Mouse (Mus musculus): ENCODE measurements at regions not wholly inside any gene's neighbourhood (a gene's known extent, or its start where the extent isn't known, plus 50 kb on each side); places are given as distances from the start of the nearest gene placed in this dataset.

DNA sequence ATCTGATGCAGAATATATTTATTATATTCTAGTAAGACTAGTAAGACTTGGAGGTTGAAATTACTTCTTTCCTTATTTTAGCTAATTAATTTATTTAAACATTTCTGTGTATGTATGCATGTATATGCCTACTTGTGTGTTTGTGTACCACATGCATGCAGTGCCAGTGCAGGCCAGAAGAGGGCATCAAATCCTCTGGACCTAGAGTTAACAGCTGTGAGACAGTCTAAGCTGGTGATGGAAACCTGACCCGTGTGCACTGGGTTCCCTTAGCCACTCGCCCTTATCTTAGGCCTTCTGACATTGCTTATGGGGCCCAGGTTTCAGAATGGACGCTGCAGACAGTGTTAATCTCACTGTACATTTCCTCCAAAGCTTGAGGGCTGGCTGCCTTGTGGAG lies 302.2 kb downstream of the Lyplal1 start:
- no peak for DNase-seq
- intact Hi-C loops (cut with DNase I; ENCODE audit: low total_unique reads) = no loop called here

DNA sequence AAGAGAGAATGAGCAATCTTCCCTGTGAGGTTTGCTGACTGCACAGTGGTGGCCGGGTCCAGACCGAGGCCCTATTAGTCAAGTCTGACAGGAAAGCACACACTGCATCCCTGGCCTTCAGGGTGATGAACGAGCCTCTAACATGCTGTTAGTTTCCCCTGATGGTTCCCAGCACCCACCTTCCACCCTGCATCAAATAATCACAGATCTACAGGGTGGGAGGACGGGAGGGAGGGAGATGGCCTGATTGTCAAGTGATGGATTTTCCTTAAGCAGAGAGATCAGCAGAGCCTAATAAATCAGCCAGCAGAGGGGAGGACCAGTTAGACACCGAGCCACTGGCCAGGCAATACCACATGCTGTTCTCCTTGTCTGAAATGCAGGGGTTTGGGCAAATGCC lies 298.1 kb downstream of the Lyplal1 start:
- no peak for DNase-seq

DNA sequence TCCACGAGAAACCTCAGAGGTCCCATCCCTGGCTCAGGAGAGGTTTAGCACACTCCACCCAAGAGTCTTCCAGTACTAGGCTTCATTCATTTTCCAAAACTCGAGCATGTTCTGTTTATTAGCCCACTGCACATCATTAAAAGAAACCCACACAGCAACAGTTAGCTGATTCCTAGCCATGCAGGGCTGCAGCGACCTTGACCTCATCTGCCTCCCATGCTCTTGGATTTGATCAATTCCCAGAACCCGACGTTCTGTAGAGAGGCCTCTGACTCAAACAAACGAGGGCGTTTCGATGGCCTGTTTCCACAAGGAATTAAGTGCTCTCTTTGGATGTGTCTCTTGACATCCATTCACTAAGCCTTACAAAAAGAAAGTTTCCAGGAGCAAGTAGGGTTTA lies 294.9 kb downstream of the Lyplal1 start:
- intact Hi-C loops (cut with DNase I; ENCODE audit: low total_unique reads) = no loop called here
- peak; percentile 54 for DNase-seq

More for the DNA sequence above, 298.1 kb downstream of the Lyplal1 start:
- intact Hi-C loops (cut with DNase I; ENCODE audit: low total_unique reads) = no loop called here

DNA sequence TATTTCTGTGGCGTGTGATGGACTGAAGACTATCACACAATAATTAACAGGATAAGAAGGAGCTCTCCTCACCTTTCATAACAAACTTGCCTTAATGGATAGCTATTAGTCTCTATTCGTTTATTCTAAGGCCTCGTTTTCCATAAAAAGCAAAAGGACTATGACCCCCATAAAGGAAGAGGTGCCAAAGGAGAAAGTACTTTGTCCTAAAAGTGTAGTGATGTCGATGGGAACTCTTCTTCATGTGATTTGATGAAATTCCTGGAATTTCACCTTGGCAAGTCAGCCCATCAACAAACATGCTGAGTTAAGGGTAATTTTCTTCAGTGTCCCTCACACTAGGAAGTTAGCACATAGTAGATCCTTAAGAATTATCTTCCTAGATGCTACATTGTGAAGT lies 293.9 kb downstream of the Lyplal1 start:
- intact Hi-C loops (cut with DNase I; ENCODE audit: low total_unique reads) = no loop called here
- DNase-seq = no peak

DNA sequence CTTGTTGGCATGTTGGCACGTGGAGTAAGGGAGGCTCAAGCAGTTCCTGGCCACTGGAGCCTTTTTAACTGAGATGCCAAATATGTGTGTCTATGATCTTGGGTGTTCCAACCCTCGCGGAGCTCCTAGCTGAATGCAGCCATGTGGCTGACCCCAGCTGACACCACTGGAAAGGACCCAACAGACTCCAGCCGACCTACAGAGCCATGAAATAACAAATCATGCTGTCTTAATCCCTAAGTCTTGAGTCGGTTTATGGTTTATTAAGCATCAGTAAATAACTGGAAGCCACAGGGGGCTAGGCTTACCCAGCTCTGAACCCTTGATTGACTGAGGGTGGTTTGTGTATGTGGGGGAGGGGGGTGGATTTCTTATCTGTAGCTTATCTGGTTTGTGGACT lies 293.2 kb downstream of the Lyplal1 start:
- peak; percentile 30 for DNase-seq
- intact Hi-C loops (cut with DNase I; ENCODE audit: low total_unique reads) = no loop called here

DNA sequence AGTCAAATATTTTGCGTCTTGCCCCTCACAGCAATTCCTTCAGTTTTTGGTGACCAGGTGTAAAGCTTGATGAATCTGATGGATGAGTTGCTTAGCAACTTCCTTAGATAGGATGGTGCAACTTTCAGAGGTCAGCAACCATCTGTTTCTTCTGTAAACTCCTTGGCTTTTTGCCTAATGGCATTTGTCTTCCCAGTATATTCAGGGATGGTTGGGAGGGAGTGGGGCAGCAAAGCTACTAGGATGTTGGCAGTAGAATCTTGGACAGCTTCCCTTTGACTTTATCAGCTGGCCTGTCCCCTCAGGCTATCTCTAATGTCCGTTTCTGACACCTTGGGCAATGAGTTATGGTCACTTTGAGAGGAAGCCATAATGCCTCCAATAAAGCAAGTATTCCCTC lies 289.1 kb downstream of the Lyplal1 start:
- no peak for DNase-seq
- intact Hi-C loops (cut with DNase I; ENCODE audit: low total_unique reads) = no loop called here

DNA sequence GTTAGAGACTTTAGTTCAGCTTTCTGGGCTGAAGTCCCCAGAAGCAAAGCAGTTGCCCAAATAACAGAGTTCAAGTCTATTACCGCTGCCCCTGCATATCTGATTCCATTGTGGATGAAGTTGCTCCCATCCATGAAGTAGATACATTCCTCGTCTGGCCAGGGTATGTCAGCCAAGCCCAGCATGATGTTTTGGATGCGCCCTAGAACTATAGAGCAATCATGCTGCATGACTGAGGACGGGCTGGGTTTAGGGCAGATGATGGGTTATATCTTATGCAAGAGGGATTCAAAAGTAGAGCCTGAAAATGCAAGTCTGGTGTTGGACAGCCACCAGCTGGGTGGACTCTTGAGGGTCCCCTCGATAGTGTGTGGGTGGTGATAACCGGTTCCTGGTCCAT lies 288.6 kb downstream of the Lyplal1 start:
- DNase-seq = no peak
- intact Hi-C loops (cut with DNase I; ENCODE audit: low total_unique reads) = no loop called here

DNA sequence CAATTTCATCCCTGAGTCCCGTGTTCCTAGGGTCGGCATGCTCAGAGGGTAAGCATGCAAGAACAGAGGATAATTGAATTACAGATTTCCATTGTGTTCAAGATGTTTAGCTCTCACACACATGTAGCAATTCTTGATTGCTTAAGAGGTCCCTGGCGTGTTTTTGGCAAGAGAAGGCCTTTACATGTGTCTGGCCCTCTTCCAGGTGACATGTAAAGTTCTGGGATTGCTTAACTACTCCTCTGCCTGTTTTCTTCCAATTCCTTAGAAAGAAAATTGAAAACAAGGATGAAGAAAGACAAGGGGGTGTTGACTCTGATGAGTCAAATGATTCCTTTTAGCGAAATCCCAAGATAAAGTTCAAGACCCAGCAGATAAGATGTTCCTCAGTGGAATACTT lies 285.1 kb downstream of the Lyplal1 start:
- DNase-seq = no peak
- intact Hi-C loops (cut with DNase I; ENCODE audit: low total_unique reads) = no loop called here

DNA sequence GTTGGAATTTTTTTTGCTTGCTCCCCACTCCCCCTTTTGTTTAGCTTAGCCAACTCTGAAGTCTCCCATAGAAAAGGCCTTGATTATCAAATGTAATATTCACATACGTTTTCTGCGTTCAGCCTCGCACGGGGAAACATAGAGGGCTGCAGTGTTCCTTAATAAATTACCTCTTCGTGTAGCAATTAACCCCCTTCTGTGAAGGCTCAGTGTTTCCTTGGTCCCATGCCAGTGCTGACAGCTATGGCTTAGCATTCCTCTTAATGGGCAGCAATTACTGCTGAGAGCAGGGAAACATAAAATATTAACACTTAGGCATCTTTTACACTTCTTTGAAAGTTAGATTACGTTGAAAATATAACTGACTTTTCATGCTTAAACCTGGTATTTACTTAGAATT lies 282.9 kb downstream of the Lyplal1 start:
- DNase-seq = no peak
- intact Hi-C loops (cut with DNase I; ENCODE audit: low total_unique reads) = no loop called here

DNA sequence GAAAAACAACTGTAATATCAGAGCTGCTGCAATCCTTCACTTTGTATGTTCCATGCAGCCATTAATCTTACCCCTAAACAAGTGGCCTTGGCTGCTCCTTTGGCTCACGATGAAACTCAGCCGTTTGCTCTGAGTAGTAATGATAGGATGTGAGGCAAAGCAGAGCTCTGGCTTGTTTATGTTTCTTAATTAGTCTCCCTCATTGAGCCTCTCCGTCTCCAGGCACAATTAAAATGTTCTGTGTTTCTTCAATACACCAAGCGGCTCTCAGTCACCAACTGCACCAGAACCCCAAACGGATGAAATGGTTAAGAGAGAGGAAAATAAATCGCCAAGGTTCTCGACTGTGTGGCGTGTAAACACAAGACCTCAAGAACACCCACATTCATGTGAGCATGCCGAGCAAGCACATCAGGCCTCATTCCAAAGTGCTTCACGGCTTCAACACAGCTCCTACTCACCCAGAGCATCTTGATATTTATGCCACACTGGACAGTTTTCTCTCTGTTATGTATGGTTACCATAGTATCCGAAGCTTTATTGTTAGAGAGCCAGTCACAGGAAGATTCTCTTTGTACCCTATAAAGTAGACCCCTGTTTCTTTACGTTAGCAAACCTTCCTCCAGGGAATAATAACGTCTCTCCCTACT lies 280.4 kb downstream of the Lyplal1 start:
- intact Hi-C loops (cut with DNase I; ENCODE audit: low total_unique reads) = no loop called here
- no peak for DNase-seq

DNA sequence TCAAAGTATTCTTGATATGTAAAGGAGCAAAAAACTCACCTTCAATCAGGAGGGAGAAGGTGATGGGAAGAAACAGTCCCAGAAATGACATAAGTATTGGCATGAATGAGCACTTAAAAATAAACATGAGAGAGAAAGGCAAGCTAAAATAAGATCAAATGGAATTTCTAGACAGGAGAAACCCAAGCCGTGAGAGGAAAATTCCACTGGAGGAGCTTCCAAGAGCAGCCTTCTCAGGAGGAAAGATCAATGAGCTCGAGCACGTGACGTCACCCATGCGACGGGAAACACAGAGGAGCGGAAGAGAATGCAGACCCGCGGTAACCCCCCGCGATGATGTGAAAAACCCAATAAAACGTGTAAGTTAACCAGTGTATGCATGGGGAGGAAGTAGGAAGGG lies 274.6 kb downstream of the Lyplal1 start:
- intact Hi-C loops (cut with DNase I; ENCODE audit: low total_unique reads) = no loop called here
- peak; percentile 20 for DNase-seq

DNA sequence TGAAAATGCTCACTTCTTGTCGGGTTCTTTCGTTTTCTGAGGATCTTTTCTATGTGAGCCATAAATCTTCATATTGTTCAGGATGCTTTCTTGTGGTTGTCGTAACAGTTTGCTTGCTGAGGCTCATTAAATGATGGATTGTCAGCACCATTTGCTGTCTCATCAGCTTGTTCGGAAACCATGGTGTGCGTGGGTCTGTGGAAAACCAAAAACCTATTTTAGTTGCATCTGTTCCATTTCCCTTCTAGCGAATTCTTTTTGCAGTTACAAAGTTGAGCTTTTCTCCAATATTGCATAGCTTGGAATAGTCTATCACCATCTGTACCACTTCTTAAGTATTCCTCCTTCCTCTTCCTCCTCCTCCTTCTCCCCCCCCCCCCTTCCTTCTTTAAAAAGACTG lies 269.9 kb downstream of the Lyplal1 start:
- intact Hi-C loops (cut with DNase I; ENCODE audit: low total_unique reads) = no loop called here
- DNase-seq = no peak

DNA sequence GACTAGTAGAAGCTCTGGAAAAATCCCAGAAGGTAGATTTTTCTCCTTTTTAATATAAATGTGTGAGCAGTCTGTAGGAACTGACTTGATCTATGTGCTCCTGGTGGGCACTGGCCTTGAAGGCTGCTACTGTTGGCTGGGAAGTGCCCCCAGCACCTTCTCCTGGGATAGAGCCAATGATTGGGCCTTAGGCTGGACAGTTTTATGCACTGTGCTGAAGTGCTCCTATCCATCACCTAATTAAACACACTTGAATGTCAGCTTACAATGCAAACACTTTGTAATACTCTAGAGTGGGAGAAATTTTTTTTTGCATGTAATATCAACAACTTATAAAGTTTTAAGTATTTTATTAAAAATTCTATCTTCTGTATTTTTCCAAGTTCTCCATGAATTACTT lies 266.5 kb downstream of the Lyplal1 start:
- intact Hi-C loops (cut with DNase I; ENCODE audit: low total_unique reads) = no loop called here
- no peak for DNase-seq

DNA sequence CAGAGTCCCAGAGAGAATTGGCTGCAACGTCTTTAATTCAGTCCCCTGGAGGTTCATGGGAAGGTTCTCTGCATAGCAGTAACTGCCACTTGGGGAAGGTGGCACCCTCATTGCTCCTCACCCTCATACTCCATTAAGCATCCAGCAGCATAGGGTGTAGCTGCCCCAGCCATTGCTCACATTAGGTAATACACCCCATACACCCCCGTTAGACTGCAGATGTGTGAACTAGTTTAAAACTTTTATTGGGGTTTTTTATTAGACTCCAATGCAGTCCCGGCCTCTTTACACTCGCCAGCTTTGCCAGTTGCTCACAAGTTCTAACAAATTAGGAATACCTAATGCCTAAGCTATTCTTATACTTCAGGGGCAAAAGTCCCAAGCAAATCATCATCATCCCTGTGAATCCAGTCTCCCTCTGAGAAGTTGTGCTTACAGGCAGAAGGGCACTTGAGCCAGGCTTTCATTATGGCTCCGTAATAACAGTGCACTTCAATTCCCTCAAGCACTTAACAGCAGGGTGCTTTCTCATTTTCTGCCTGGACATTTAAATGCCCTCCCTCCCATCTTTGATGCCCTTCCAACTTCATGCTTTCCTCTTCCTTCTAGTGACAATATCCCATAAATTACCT lies 265.7 kb downstream of the Lyplal1 start:
- DNase-seq = no peak
- intact Hi-C loops (cut with DNase I; ENCODE audit: low total_unique reads) = no loop called here

DNA sequence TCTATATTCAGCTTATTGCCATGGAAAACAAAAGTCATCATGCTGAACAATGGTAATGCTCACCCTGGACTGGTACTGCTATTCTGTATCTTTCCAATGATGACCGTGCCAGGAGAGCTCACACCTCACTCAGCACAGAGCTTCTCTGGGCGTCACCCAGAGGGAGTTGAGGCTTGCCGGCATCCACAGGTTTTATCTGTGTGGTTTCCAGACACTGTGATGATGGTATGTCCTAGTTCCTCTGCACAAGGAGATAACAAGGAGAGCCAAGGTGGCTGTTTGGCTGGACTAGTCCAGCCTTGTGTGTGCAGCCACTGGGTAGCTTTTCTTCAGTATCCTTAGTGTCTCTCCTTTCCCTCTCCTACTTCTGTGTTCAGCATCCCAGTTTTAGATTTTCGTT lies 255.4 kb downstream of the Lyplal1 start:
- intact Hi-C loops (cut with DNase I; ENCODE audit: low total_unique reads) = no loop called here
- no peak for DNase-seq

DNA sequence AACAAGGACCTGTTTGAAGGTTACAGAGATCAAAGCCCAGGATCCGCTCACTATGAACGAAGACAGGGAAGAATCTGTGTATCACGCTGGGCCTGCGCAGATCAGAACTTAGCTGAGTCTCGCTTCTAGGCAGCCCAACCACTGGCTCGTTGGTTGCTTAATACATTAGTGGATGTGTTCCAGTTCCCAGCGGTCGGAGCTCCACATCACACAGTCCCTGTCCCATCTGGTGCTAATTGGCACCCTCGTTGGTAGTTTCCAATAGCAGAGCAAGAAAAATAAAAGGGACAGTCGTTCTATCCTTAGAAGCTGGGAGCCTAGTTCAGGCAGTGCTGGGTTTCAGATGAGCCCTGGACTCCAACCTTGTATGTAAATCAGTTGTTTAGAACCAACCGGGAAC lies 251.2 kb downstream of the Lyplal1 start:
- DNase-seq = peak; percentile 52

DNA sequence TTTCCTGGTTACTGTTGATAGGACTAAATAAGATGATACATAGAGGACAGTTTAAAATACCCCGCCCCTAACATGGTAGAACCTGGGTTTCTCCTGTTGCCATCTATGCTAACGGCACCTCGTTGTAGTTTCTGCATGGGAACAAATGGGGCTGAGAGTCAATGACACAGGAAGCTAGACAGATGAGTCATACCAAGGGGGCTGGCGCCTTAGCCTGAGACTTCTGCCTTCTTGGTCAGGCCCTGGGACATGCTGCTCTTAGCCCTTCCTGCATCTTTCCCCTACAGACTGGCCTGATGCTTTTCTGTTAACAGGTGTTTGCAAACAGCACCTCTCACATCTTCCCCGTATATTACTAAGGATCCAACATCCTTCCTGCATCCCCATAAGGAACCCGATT lies 250.5 kb downstream of the Lyplal1 start:
- intact Hi-C loops (cut with DNase I; ENCODE audit: low total_unique reads) = no loop called here
- DNase-seq = no peak

More for the DNA sequence above, 251.2 kb downstream of the Lyplal1 start:
- intact Hi-C loops (cut with DNase I; ENCODE audit: low total_unique reads) = no loop called here

DNA sequence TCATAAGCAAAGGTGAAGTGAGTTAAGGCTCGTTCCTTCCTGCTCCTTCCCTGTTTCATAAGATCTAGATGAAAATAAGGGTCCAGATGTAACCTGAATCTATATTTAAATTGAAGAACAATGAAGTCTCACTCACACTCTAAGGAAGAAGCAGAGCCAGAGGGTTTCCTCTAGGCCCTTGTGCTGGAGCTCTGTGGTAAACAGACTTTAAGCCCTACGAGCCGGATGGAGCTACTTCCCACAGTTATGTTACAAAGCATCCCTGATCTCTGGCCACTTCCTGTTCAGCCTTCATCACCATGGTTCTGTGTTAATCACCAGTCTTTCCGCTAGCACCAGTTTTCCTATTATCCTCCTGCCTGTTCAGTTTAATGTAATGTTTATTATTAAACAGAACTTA lies 250.1 kb downstream of the Lyplal1 start:
- no peak for DNase-seq

DNA sequence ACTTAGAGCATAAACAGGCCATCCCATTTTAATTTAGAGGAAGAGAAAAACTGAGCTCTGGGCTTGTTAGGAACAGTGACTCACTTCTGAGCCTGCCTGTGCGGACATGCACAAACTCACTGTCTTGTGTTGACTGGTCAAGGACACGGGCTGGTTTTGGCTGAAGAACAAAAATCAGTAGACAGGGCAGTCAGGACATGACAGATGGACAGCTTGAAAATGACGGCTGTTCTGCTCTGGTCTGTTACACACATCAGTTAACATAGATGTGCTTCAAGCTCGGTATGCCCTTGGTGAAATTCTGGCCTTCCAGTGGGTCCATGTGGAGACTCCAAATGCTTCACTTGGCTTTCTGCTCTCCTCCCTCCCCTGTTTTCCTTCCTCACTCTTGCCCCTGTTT lies 248.4 kb downstream of the Lyplal1 start:
- DNase-seq = no peak

More for the DNA sequence above, 250.1 kb downstream of the Lyplal1 start:
- intact Hi-C loops (cut with DNase I; ENCODE audit: low total_unique reads) = no loop called here

DNA sequence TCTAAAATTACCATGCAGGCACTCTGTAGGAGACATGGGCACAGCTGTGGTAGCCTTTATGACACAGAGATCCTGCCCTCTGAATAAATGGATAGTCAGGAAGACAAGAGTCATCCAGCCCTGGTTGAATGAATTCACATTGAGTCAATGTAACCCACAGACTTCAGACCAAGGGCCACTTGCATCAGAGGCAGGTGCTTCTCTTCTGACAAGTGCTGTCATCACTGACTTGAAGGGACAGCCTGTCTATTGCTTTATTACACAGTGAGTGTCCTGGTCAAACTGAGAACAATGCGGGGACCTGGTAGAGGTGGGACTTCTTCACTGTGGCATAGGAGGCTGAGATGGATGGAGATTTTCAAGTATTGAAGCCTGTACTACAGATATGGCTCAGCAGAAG lies 230.1 kb downstream of the Lyplal1 start:
- no peak for DNase-seq
- intact Hi-C loops (cut with DNase I; ENCODE audit: low total_unique reads) = no loop called here

More for the DNA sequence above, 248.4 kb downstream of the Lyplal1 start:
- intact Hi-C loops (cut with DNase I; ENCODE audit: low total_unique reads) = no loop called here

DNA sequence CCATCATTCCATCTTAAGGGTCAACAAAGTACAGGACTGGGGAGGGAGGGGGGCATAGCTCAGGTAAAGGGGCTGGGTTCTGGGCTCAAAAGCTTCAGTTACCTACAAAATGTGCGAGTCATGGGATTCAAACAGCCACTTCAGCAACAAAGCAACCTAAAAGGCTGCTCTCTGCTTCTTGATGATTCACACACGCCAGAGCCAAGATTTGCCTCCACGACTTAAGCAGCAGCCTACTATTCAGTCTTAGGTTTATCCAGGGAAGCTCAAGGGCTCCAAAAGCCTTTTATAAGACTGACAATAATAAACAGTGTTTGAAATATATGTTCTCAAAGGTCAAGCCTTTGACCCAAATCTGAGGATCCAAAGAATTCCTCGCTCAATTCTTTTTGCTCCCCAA lies 225.3 kb downstream of the Lyplal1 start:
- DNase-seq = no peak
- intact Hi-C loops (cut with DNase I; ENCODE audit: low total_unique reads) = no loop called here

DNA sequence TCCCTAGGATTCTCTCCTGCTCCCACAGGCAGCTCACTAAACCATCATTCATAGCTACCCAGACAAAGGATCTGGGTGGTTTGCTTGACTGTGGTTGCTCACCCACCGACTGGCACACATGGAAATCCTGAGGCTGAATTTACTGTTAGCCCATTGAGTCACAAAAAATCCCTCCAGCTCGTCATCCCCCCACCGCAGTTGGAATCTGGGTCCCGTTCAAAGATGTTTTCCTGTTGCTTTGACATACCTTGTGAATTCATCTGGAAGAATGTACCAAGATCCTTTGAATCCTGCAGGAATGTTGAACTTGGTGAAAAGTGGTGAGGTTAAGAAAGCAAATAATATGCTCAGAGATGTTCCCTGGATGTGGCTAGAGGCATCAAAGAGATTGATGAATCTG lies 223.7 kb downstream of the Lyplal1 start:
- intact Hi-C loops (cut with DNase I; ENCODE audit: low total_unique reads) = no loop called here
- DNase-seq = no peak
